Mouse (Mus musculus) cerebellum, adult 11-12 months (tissue): ENCODE measurements around the gene Fbxw13.
"Not testable (repeated sequence)": the region's sequence is repeated elsewhere in the genome, so short reads cannot be mapped to it uniquely, and the experiment has no call there.

Experiments used
- DNase-seq: peaks from one replicate; pipeline ENCODE4 v3.0.0; 2022

The Fbxw13 gene

DNA sequence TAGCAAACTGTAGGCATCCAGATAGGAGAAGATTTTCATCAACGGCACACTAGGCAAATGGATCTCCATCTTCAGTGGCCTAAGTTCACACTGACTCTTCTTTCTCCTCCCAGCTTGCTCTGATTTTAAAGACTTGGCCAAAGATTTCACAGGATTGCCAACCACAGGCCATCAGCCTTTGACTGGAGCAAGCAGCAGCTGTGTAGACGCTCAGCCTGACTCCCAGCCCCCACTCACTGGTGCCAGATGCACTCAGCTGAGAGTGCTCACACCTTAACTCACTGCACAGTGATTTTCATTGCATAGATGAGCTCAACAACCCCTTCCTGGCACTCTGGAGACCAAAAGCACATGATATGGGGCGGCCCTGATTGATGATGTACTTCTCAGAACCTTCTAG lies at the start of gene Fbxw13:
Fbxw13 (minus strand) TSS at position 101 of the 400 bp plus-strand sequence.
- not testable (repeated sequence) for DNase-seq

DNA sequence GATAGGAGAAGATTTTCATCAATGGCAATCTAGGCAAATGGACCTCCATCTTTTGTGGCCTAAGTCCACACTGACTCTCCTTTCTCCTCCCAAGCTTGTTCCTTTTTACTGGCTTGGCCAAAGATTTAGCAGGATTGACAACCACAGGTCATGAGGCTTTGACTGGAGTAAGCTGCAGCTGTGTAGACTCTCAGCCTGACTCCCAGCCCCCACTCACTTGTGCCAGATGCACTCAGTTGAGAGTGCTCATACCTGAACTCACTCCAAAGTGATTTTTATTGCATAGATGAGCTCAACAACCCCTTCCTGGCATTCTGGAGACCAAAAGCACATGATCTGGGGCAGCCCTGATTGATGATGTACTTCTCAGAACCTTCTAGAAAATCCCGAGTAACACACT lies 38.9 kb upstream of the Fbxw13 start, which contains the start of gene Fbxw20:
Fbxw20 (minus strand) TSS at position 101 of the 400 bp plus-strand sequence.
- no peak for DNase-seq

DNA sequence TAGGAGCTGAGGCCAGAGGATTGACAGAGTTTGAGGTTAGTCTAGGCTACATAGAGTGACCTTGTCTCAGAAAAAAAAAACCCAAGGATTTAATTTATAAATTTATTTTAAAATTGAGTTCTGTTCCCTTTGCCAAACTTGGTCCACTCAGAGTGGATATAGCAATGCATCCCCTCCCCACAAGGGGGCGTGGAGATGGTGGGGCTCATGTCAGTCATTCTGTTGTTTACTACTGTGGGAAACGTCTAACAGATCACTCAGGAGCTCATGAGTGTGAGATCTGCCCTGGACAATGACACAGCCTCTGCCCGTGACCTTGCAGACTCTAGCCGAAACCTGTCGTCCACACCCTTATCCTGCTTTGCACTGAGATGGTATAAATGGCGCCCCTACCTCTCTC lies 22.7 kb upstream of the Fbxw13 start:
- DNase-seq, result no peak

DNA sequence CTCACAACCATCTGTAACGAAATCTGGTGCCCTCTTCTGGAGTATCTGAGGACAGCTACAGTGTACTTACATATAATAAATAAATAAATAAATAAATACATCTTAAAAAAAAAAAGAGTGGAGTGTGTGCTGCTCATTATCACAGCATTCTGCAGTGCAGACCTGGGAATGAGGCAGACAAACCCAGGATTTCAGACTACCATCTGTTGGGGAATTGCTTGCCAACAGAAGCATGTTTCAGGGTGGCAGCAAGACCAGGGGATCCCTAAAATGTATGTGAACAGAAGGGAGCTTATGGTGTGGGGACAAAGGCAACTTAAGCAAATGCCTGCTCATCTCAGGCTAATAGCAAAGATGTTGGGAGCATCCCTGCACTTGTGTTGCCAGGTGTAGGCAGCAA lies 5.6 kb upstream of the Fbxw13 start:
- not testable (repeated sequence) for DNase-seq

DNA sequence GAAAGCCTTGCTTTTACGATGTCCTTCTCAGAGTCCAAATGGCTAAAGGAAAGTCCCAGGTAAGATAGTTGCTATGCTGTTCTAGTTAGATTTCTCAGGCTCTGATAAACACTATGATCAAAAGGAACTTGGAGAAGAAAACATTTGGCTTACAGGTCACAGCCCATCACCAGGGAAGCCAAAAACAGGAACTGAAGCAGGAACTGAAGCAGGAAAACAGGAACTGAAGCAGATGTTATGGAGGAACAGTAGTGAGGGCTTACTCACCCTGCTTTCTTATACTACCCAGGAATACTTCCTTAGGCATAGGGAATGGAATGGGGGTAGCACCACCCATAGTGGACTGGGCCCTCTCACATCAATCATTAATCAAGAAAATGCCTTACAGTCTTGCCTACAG lies 4.6 kb upstream of the Fbxw13 start:
- no peak for DNase-seq

DNA sequence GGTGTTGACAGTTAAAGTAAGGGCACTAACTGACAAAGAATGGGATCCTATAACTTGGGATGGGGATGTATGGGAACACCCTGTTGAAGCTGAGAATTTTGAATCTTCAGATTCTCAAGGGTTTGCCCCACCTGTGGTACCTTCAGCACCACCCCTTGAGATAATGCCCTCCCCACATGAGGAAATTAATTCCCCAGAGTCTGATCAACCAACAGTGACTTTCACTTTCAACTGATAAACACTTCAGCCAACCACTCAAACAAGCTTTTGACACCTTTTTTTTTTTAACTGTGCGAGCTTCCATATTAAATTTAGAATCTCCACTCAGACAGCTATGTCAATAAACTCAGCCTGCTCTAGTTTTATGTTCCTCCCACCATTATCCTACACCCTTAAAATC lies 3.6 kb upstream of the Fbxw13 start:
- DNase-seq, result no peak

DNA sequence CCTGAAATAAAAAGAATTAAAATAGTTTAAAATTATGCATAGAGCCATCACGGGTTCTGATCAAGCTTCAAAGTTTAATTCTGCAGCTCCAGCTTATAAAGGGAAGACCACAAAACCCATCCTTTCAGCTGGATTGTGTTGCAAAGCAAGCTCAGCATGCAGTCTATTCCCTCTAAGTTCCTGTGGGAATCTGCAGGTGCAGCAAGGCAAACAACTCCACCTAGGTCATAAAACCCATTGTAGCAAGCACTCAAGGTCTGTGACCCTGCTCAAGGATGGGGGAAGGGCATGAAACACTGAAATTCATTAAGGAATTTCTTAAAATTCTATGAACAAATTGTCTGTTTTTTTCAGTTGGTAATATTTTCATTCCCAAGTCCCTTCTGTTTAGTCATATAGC lies 18.6 kb downstream of the Fbxw13 start:
- DNase-seq, result no peak

DNA sequence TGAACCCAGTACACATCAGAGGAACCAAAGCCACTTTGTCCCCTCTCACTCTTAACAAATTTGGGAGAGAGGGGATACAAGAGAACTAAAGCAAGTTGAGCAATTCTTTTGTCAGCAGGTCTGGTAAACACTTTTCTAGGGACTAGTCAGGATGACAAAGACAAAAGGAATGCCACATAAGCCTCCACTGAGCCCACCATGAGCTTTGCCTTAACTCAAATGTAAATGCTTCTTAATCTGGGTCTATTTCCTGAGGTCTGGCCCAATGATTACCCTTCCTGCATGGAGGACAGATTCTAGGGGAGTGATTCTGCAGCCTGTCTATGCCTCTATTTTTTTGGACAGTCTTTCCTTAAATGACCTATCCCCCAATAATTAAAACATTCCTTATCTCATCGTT lies 19.5 kb downstream of the Fbxw13 start:
- DNase-seq, result no peak

DNA sequence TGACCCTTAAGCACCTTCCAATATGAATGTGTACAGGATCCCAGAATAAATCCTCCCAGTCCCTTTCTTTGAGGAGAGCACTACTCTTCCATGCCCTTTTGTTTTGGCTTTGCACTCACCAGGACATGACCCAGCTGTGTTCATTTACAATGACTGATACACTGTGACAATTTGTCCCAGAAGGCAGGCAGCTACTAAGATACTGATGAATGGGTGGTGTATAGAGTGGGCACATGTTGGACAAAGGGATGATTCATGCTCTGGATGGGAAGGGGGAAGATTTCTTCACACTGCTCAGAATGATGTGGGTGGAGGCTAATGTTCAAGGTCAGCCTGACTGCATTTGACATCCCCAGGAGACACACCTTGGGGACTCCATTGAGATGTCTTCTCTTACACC lies 28.5 kb downstream of the Fbxw13 start:
- no peak for DNase-seq

DNA sequence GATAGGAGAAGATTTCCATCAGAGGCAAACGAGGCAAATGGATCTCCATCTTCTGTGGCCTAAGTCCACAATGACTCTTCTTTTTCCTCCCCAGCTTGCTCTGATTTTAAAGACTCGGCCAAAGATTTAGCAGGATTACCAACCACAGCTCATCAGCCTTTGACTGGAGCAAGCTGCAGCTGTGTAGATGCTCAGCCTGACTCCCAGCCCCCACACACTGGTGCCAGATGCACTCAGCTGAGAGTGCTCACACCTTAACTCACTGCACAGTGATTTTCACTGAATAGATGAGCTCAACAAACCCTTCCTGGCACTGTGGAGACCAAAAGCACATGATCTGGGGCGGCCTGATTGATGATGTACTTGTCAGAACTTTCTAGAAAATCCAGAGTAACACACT lies 33.8 kb downstream of the Fbxw13 start, which contains the start of gene Fbxw21:
Fbxw21 (minus strand) TSS at position 101 of the 400 bp plus-strand sequence.
- no peak for DNase-seq

DNA sequence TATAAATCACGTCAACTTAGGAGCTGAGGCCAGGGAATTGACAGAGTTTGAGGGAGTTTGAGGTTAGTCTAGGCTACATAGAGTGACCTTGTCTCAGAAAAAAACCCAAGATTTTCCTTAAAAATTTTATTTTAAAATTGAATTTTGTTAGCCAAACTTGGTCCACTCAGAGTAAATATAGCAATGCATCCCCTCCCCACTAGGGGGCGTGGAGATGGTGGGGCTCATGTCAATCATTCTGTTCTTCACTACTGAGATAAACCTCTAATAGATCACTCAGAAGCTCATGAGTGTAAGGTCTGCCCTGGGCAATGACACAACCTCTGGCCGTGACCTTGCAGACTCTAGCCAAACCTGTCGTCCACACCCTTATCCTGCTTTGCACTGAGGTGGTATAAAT lies 55.4 kb downstream of the Fbxw13 start:
- DNase-seq, result not testable (repeated sequence)

DNA sequence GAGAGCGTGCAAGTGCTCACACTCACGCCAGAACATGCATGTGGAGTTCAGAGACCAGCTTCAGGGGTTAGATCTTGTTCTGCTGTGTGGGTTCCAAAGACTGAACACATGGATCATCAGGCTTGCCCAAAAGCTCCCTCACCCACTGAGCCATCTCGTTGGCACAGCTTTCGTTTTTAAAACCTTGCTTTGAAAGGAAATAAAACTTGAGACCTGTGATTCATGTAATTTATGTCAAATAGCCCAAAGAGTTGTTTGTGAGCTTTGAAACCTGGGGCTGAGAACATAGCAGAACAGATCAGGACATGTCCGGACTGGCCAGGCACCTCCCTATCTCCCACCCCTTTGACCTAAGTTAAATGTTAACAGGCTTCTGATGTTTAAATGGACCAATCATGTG lies 65.7 kb downstream of the Fbxw13 start:
- DNase-seq, result no peak
